17 mouse cellular contexts compared by ENCODE assay signal in the genomic region with DNA sequence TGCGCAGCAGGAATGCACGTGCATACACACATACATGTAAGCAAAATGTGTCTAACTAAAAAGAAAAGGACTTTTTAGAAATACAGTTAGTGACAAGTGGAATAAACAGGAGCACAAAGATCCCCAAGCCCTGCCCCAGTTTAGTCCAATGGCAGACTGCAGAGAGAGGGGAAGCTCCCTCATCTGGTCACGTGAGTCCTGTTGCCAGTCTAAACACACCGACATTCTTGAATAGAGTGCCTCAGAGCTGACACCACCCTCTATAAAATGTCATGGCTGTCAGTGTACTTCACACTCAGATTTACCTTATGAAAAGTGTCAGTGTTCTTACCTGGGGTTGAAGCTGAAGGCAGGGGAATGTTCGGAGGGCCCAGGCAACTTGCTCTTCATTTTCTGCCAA.
"Had no signal": no experiment of that assay in that cellular context is flagged by ENCODE, and none has a peak within 500 bp of the region (broad histone marks: within the 10 kb centered on the region; RNA-seq: fewer than 3 reads in every experiment).

No protein-coding gene starts in this region.

- DNase-seq: lung, embryonic 14.5 days; midbrain, embryonic 14.5 days; retina, postnatal 1 day; right cerebral cortex, adult 18-20 months; right cerebral cortex, postnatal 25 days; right cerebral cortex, postnatal 4 days; spleen, adult 18-20 months; thymus, adult 18-20 months had no signal

- H3K4me2 ChIP-seq: limb, embryonic 15.5 days; liver, embryonic 12.5 days; lung, embryonic 14.5 days; midbrain, embryonic 12.5 days; neural tube, embryonic 13.5 days; neural tube, embryonic 15.5 days had no signal

- H3K27me3 ChIP-seq: limb, embryonic 15.5 days; liver, embryonic 12.5 days; midbrain, embryonic 12.5 days; neural tube, embryonic 13.5 days; neural tube, embryonic 15.5 days had no signal

- H3K4me1 ChIP-seq: limb, embryonic 15.5 days; liver, embryonic 12.5 days; midbrain, embryonic 10.5 days; midbrain, embryonic 12.5 days; neural tube, embryonic 13.5 days; neural tube, embryonic 15.5 days had no signal

- H3K27ac ChIP-seq: limb, embryonic 15.5 days; liver, embryonic 12.5 days; liver, embryonic 14.5 days; midbrain, embryonic 10.5 days; midbrain, embryonic 12.5 days; neural tube, embryonic 13.5 days; neural tube, embryonic 15.5 days had no signal

- H3K36me3 ChIP-seq: neural tube, embryonic 15.5 days had no signal

- H3K9ac ChIP-seq: limb, embryonic 15.5 days; liver, embryonic 12.5 days; liver, embryonic 14.5 days; lung, embryonic 14.5 days; midbrain, embryonic 12.5 days; neural tube, embryonic 13.5 days; neural tube, embryonic 15.5 days had no signal

- ATAC-seq: liver, embryonic 12.5 days; midbrain, embryonic 16.5 days had no signal

- H3K9me3 ChIP-seq: limb, embryonic 15.5 days; liver, embryonic 12.5 days; midbrain, embryonic 10.5 days; midbrain, embryonic 12.5 days; neural tube, embryonic 13.5 days; neural tube, embryonic 15.5 days had no signal

- H3K4me3 ChIP-seq: limb, embryonic 15.5 days; liver, embryonic 12.5 days; midbrain, embryonic 10.5 days; midbrain, embryonic 12.5 days; myocyte; neural tube, embryonic 13.5 days; neural tube, embryonic 15.5 days had no signal
